Mouse (Mus musculus): ENCODE measurements around the gene Gfap.

Gene Gfap

DNA sequence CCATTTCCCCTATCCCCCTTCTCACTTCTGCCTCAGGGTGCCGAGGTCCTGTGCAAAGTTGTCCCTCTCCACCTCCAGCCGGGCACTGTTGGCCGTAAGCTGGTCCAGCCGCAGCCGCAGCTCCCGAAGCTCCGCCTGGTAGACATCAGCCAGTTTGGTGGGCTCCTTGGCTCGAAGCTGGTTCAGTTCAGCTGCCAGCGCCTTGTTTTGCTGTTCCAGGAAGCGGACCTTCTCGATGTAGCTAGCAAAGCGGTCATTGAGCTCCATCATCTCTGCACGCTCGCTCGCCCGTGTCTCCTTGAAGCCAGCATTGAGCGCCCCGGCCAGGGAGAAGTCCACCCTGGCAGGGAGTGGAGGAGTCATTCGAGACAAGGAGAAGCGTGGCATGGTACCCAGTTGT is 4.1 kb downstream of the Gfap start:
- DNase-seq (ENCODE audit: low spot score) = no peak

DNA sequence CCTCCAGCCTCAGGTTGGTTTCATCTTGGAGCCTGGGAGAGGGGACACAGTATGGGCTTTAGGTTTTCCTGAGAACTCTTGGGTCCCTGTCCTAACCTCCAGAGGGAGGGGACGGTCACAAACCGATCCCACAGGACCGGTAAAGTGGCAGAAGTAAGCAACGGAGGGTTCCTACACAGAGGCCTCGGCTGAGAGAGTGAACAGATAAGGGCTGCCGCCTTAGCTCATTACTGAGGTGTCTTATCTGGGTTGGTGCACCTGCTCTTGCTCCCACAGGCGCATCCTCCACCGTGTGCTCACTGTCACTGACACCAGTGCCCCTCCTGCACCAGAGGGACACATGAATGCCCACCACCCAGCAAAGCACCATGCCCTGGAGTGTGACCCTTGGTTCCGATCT is 4.9 kb downstream of the Gfap start:
- no peak for DNase-seq (ENCODE audit: low spot score)

DNA sequence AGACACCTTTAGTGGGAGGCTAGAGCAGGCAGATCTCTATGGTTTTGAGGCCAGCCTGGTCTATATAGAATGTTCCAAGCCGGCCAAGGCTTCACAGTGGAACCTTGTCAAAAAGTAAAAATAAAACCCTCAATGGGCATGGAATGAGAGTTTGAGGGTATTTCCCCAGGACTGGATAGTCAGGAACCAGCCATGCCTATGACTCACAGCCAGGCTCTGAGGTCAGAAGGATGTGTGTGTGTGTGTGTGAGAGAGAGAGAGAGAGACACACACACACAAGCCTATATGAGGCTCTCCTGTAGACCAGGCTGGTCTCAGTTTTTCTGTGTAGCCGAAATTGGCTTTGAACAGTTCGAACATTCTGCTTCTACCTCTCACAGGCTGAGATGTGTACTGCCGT is 6.0 kb downstream of the Gfap start:
- DNase-seq (ENCODE audit: low spot score) = no peak

DNA sequence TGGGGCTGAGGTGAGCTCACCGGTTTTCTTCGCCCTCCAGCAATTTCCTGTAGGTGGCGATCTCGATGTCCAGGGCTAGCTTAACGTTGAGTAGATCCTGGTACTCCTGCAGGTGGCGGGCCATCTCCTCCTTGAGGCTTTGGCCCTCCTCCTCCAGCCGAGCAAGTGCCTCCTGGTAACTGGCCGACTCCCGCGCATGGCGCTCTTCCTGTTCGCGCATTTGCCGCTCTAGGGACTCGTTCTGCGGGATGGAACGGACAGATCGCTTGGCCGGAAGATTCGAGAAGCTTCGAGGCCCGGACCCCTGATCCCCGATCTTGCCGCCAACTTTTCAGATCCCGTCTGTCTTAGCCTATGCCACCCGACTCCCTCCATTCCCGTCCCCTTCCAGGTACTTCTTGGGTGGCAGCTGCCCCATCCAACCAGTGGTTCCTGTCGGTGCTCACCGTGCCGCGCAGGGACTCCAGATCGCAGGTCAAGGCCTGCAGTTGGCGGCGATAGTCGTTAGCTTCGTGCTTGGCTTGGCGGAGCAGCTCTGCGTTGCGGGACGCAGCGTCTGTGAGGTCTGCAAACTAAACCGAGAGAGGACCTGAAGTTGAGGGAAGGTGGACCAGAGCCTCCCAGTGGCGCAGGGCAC is 7.6 kb downstream of the Gfap start:
- no peak for DNase-seq (ENCODE audit: low spot score)

DNA sequence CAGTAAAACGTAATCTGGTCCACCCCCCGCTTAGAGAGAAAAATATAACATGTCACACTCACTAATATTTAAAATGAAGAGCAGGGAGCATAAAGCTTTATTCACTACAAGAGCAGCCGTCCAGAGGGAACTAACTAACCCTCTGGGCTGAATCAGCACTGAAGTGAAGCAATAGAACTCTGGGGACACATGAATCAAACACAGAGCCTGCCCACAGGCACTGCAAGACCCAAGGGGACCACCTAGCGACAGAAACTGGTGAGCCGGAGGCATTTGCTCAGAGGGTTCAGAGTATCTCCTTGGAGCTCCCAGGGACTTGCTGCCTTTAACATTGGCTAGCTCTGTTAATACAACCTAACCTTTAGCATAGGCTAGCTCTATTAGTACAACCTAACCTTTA is 10.6 kb downstream of the Gfap start:
- no peak for DNase-seq (ENCODE audit: low spot score)

DNA sequence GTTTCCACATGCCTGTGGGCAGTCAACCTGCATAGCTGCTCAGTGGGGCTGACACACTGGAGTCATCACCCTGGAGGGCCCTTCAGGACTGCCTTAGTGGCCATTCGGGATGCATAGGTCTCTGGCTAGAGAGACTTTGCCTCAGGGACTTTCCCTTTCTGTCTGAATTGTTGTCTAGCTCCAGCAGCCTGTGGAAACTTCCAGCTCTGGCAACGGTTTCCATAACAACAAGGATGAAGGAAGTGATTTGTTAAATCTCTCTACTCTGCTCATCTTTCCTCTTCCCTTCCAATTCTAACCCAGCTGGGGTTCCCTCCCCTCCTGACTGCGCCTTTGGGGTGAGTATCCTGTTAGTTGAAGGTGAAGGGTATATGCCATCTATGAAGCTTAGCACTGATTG is 12.6 kb downstream of the Gfap start:
- DNase-seq (ENCODE audit: low spot score) = no peak

DNA sequence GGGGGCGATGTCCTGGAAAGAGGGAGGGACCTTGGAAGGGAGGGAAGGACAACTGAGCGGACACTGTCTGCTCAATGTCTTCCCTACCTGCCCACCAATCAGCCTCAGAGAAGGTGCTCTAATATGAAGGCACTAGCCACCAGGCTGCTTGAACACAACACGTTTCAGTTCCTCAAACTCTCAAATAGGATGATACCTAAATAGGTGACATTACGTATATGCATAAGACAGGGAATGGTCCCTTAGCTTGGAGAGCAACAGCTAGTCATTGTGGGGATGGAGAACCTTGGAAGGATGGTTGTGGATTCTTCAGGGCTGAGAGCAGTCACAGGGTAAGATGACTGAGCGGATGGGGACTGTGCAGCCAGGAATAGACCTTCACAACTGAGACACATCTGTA is 13.3 kb downstream of the Gfap start:
- no peak for DNase-seq (ENCODE audit: low spot score)

DNA sequence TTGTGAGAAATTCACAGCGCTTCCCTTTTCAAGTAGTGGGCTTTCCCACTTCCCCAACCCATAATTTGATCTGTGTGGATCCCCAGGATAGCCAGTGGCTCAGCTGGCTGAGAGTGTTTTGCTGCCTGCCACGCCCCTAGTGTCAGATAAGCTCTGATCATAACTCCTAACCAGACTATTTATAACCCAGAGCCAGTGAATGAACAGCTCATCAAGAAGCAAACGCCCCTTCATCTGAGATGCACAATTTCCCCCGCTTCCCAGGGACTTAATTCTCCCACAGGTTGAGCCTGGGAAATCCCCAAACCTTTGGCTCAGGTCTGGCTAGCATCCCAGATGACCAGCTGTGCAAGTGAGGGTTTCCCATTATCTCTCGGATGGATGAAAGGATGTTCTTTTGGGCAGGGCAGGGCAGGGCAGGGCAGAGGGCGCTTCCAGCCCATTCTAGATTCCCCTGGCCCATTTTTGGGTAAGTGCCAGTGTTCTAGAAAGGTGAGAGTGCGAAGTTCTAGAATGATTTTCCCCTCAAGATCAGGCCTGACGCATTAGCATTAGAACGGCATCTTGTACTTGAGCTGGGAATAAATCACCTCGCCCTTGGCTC is 16.0 kb downstream of the Gfap start, which contains the start of gene Fam187a:
Gene Fam187a (plus strand): TSS at position 554 of the 604 bp plus-strand sequence.
- DNase-seq (ENCODE audit: low spot score) = peak; percentile 53

DNA sequence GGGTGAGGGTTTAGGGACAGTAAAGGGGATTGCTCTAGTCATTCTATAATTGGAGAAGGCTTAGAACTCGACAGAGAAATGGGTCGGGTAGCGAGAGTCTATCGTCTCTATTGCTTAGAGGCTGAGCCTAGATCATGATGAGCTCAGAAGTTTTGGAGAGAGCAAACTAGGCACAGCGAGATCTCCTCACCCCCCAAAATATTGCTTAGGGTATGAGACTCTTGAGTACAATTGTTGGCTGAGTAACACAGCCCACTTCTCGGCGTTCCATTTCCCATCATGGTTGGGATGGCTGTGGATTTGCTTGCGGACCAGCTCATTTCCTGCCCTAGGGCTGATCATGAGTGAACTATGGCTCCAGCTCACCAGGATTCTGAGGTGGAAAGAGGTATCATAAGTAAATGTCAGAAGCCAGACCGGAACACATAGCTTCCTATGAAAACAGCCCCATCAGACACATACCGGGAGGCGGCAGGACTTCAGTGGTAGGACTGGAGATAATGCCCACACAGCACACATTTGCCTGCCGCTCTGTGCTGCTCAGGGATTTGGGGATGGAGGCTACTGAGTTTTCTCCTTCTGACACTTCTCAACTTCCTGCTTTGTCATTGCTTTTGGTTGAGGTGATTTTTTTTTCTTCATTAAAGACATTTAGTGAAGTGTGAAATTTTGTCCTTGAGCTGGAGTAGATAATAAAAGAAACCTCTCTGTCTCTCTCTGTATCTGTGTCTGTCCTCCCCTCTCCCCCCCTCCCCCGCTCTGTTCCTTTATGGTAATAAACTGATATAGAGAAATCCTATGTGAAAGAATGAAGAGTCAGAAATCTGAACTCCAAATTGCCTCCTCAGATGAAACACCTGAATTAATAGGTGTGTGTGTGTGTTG is 19.2 kb downstream of the Gfap start:
- peak; percentile 22 for DNase-seq (ENCODE audit: low spot score)

DNA sequence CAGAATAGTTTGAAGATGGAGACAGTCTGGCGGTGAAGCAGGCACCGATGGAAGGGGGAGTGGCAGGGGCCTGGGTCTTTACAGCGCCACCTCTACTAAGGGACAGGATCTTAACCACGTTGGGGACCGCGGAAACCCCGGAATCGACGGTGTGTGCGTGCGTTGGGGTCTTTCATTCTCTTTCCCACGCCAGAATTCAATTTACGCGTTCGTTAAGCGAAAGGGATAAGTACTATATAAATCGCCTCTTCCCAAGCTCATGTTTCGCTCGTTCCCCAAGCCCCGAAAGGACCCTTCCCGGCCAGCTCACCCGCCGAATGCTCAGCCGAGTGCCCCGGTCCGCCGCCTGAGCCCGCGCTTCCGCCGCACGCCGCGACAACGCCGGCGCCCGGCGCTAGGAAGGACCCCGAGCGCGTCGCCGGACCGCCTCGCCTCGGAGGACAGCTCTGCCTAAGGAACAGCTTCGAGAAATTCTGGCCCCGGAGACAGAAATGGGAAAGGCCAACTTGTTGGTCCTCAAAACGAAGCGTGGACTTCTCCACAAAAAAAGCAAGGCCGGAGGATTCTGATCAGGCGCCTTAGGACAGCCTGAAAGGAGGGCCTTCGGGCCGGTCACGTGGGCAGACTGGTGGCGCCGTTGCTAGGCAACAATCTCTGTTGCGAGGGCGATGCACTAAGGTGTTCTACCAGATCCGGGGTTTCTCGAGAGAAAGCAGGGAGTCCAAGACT is 20.0 kb downstream of the Gfap start, which contains the start of the genes Eftud2 and Ccdc103:
Gene Eftud2 (minus strand): TSS at position 401 of the 729 bp plus-strand sequence.
Gene Ccdc103 (plus strand): TSS at position 620 of the 729 bp plus-strand sequence.
- DNase-seq (ENCODE audit: low spot score) = peak; percentile 92

DNA sequence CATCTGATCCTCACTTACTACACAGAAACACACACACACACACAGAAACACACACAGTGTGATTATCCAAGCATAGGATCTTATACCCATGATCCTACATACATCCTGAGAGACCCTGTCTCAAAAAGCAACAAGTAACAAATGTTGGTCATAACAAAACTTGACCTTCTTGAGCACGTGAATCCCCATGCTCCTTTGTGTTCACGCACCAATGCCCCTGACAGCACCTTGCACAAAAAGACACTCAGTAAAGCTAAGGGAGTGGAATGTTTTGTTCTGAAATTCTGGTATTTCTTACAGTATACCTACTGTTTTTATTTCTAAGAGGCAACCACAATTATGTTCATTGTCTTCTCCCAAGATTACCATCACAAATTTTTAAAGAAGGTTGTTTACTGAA is 21.2 kb downstream of the Gfap start:
- no peak for DNase-seq (ENCODE audit: low spot score)

DNA sequence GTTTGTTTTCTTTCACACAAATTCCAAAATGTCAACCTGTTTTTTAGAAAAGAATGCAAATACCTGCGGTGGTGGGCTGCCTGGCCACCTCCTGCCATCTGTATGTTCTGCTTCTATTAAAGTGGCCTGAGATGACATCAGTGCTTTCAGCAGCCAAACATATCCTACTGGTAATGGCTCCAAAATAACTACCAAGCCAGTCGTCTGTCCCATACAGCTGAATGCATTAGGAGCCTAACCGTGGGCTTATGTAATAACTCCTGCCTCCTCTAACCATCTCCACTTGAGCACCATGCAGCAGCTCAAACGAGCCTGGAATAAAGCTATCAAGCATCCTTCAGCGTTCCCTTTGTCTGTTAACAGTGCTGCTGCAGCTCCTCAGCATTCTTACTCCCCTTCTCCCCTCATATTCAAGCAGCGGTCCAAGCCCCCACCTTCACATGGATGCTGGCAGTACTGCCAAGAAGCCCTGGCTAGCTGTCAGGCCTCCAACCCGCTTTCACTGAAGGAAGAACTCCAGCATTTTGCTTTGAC is 25.8 kb downstream of the Gfap start:
- no peak for DNase-seq (ENCODE audit: low spot score)

DNA sequence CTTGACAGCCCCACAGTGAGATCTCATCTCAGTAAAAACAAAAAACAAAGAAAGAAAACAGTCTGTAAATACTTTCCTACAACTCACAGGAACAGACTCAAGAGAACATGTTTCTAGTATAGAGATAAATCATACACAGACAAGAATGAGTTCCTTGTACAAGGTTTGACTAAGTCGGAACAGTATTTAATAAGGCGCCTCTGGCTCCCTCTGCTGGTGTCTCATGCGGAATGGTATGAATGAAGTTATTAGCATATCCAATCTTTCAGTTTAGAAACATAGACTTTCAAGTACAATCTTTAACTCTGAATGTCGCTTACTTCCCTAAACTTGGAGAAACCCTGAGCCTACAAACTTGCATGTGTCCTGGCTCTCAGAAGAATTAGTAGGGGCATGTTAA is 36.4 kb downstream of the Gfap start:
- peak; percentile 75 for DNase-seq (ENCODE audit: low spot score)

DNA sequence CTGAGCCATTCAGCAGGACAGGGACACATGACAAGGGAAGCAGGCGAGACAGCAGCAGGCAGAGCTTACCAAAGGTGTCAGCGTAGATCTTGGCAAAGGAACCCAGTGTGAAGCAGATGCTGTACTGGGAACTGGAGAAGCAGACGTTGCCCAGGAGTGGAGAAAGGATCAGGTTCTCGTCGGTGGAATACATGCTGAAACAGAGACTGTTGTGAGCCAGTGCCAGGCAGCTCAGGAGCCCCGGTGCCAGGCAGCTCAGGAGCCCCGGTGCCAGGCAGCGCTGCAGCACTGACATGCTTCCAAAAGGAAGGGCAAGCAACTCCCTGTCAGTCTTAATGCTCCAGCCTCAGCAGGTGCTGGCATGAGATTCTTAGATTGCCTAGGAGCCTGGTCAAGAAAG is 40.8 kb downstream of the Gfap start:
- no peak for DNase-seq (ENCODE audit: low spot score)

DNA sequence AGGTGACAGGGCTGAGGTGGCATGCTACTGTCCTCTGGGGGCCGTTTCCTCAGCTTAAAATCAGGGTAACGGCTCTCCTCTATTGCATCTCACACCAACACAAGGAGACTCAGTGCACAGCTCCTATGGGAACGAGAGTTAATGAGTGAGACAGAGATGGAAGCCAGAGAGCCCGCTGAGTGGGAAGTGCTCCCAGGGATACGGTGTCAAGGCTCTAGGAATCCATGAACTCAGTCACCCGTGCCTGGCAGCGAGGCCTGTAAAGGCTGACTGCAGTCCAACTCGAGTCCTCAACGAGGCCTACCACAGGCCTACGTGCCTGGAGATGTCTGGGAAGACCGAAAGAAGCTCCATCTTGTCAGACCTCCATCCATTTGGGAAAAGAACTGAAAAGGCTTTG is 41.8 kb downstream of the Gfap start:
- DNase-seq (ENCODE audit: low spot score) = no peak

DNA sequence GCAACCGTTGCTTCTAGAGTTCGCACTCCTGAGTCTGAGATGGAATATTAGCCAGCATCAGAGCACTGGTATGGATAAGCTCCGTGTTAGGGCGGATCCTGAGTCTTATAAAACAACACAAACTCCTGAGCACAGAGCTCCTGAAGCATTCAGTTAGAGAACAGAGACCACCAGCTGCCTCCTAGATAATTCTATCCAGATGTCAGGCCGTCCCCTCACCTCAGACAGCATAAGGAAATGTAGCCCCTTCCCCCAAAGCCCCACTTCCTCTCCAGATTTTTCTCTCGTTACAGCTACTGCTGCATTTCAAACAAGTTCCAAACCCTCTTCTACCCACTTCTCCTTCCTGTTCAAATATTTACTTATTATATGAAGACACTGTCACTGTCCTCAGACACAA is 44.8 kb downstream of the Gfap start:
- no peak for DNase-seq (ENCODE audit: low spot score)

DNA sequence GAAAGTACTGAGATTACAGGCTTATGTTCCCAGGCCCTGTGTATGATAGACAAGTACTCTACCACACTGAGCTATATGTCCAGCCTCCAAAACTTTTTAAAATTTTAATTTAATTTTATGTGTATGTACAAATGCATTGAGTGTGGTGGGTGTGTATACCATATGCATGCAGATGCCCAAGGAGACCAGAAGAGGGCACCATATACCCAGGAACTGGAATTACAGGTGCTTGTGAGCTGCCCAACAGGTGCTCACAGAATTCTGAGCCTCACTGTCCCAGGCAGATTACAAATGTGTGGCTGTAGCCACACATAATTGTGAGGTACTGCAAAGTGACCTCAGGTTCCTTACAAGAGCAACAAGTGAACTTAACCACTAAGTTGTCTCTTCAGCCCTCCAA is 47.0 kb downstream of the Gfap start:
- DNase-seq (ENCODE audit: low spot score) = no peak

DNA sequence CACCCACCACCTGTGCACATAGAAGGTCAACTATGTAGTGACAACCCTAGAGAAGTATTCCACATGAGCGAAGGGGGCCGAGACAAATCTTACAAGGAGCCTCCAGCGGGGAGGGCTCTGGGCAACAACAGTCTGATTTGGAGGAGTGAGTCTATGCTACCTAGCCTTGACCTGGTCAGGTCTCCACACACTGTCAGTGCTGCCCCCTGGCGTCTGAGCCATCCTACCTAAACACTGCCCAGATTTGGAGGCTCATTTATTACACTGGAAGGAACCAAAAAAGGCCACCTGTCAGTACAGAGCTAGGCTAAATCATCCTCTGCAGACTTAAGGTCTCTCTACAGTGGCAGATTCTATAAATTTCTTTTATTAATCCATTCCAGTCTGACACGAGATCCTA is 48.8 kb downstream of the Gfap start:
- peak; percentile 74 for DNase-seq (ENCODE audit: low spot score)

DNA sequence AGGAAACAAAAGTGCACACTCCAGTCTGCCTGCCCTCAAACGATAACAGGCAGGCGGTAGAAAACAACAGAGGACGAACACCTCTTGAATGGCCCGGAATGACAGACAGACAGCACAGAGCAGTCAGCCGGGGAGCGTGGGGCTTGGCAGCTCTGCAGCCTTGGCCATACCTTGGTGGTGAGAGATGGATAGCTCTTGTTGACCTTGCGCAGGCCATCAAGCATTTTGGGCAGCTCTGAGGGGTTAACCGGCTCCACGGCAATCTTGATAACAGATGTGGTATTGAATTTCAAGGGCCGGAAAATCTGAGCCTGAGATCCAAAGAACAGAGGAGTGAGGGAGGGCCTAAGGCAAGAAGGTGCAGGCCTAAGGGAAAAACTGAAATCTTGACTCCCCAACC is 54.8 kb downstream of the Gfap start:
- no peak for DNase-seq (ENCODE audit: low spot score)

DNA sequence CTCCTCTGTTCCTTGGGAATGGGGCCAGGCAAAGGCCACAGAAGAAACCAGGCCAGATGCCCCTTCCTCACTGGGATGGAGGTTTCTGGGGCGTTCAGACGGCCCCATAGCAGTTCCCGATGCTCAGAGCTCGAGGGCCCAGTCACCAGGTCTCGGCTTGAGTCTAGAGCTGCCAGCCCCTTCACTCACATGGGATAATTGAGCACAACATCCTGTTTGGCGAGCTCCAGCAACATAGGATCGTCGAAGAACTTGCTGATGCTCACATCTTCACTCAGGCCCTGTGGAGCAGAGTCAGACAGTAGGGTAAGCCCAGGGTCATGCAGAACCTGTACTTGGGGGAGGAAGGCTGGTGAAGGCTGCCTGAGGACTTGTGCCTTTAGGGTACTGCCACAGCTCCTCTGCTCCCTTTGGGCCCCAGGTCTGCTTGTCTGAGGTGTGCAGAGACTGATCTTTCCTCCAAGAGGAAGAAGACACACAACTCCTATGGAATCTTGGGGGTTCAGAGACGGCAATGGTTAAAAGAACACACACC is 62.0 kb downstream of the Gfap start:
- DNase-seq (ENCODE audit: low spot score) = no peak

DNA sequence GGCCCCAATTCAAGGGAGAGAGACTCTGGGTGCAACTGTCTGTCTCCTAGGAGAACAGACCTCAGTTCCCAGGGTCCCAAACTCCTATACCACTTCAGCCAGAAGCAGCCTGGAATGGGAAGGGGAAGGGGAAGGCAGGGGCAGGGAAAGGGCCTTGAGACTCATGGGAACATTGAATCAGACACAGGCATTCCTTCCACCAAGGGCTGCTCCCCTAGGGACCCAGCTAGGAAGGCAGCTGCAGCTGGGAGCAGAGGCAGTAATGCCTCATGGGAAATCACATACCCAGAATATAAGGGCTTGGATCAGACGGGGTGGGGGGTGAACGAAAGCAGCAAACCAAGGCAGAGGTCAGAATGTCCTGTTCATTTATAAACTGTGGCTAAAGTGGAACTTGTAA is 62.6 kb downstream of the Gfap start:
- DNase-seq (ENCODE audit: low spot score) = no peak

DNA sequence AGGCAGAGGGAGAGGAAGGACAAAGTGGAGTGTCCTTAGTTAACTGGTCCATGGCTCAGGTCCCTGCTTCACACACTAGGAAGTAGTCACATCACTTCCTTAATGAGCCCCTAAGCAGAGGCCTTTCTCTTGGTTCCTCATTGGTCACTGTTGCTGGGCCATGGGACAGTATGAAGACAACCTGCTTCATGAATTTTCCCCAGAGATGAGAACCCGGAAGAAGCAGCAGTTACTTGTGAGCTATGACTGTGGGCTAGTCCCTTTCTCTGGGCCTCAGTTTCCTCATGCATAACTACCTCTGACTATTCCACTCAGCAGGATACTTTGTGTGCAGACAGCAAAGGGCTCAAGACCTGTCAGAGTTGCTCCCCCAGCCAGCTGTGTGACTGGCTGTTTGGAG is 63.3 kb downstream of the Gfap start:
- DNase-seq (ENCODE audit: low spot score) = no peak
